Mouse (Mus musculus) hematopoietic stem cell, adult 5-6 weeks (primary cell): ENCODE measurements around the gene Mthfsd. TPM values are rescaled to one million over a fixed set of nuclear protein-coding genes. Genes with fewer than 3 reads are reported as not detected.
"Not testable (repeated sequence)": the region's sequence is repeated elsewhere in the genome, so short reads cannot be mapped to it uniquely, and the experiment has no call there.

Experiments used
- ATAC-seq, 2 experiments: fragments of 125-278 bp in 1 of 2; replicated peaks in 1 of 2; 2 replicates each; pipeline ENCODE4 v1.8.0; 2016 to 2017; ENCODE audit warnings: inconsistent platforms in 2 of 2, mild to moderate bottlenecking in 2 of 2, moderate number of reproducible peaks in 2 of 2, low read depth in 1 of 2, moderate TSS enrichment in 1 of 2; ENCODE audit not compliant: low FRiP score in 2 of 2, poor library complexity in 2 of 2, severe bottlenecking in 2 of 2, insufficient read depth in 1 of 2, low TSS enrichment in 1 of 2
- total RNA-seq: library from RNA; stranded (forward); fragments of 172-1452, 232-1000 nt; gene quantifications from 2 replicates; pipeline ENCODE4 v1.2.3, GENCODE M21; 2017

Gene Mthfsd
- total RNA-seq, result 7.8 and 13.6 TPM in 2 replicates

- ATAC-seq, result peak; percentile 89 to 92
Observed at GRCm38 (mm10) chr8:121107668-121108656, at the start of gene Mthfsd. Mthfsd (minus strand) TSS chr8:121108392.

GRCm38 (mm10) chr8:121156990-121157491, 48.8 kb upstream of the Mthfsd start:
- peak in 1 of 2 experiments; percentile 24; a peak in 1 of 4 replicates for ATAC-seq

GRCm38 (mm10) chr8:121152394-121152793, 44.2 kb upstream of the Mthfsd start:
- no peak for ATAC-seq

GRCm38 (mm10) chr8:121148573-121149083, 40.4 kb upstream of the Mthfsd start:
- ATAC-seq, result no peak

GRCm38 (mm10) chr8:121145457-121146134, 37.4 kb upstream of the Mthfsd start:
- ATAC-seq, result not testable (repeated sequence)

- no peak for ATAC-seq
Observed at GRCm38 (mm10) chr8:121136856-121137255, 28.7 kb upstream of the Mthfsd start.

GRCm38 (mm10) chr8:121134512-121134911, 26.3 kb upstream of the Mthfsd start:
- no peak for ATAC-seq

GRCm38 (mm10) chr8:121134102-121134501, 25.9 kb upstream of the Mthfsd start:
- no peak for ATAC-seq

- ATAC-seq, result no peak
Observed at GRCm38 (mm10) chr8:121132961-121133513, 24.8 kb upstream of the Mthfsd start.

- 0 out of 4 replicates have a peak, but pooled peaks of 1 of the 2 experiments have one; percentile 25 for ATAC-seq
Observed at GRCm38 (mm10) chr8:121130522-121130921, 22.3 kb upstream of the Mthfsd start.

GRCm38 (mm10) chr8:121129265-121129940, 21.2 kb upstream of the Mthfsd start:
- no peak for ATAC-seq

GRCm38 (mm10) chr8:121128531-121129264, 20.5 kb upstream of the Mthfsd start:
- no peak for ATAC-seq

GRCm38 (mm10) chr8:121127756-121128375, 19.7 kb upstream of the Mthfsd start, which contains the start of gene Foxl1:
Foxl1 (plus strand) TSS chr8:121127940.
- ATAC-seq, result no peak

- ATAC-seq, result no peak
Observed at GRCm38 (mm10) chr8:121127291-121127701, 19.1 kb upstream of the Mthfsd start.

- no peak for ATAC-seq
Observed at GRCm38 (mm10) chr8:121126694-121127093, 18.5 kb upstream of the Mthfsd start.

- ATAC-seq, result no peak
Observed at GRCm38 (mm10) chr8:121126191-121126590, 18.0 kb upstream of the Mthfsd start.
